Mouse (Mus musculus) megakaryocyte, embryonic 14.5 days (primary cell): Measurements from ENCODE around the gene Gm3417.
"Not testable (repeated sequence)": the region's sequence is repeated elsewhere in the genome, so short reads cannot be mapped to it uniquely, and the experiment has no call there.

Source experiments
- FLI1 ChIP-seq: IDR thresholded peaks from 2 replicates; pipeline ENCODE4 v1.6.1; 2012; ENCODE audit warnings: low read length, inconsistent platforms, mixed read lengths
- GATA1 ChIP-seq: IDR thresholded peaks from 3 replicates; pipeline ENCODE4 v1.6.1; 2012; ENCODE audit warnings: mixed read lengths, low read length, inconsistent platforms, borderline replicate concordance

GRCm38 (mm10) chr17:14968373-14968913 lies 10.1 kb downstream of the Gm3417 start:
- not testable (repeated sequence) for TF ChIP-seq GATA1, FLI1
